Mouse (Mus musculus) liver, embryonic 14.5 days (tissue): ENCODE measurements around the gene Kcna10.

Source experiments
- CTCF ChIP-seq: IDR thresholded peaks from 2 replicates; pipeline ENCODE4 v1.5.1; 2016; ENCODE audit warnings: antibody characterized with exemption, low read depth, control low read depth
- EP300 ChIP-seq: IDR thresholded peaks from 2 replicates; pipeline ENCODE4 v1.6.1; 2016; ENCODE audit warnings: antibody characterized with exemption, low read depth

DNA sequence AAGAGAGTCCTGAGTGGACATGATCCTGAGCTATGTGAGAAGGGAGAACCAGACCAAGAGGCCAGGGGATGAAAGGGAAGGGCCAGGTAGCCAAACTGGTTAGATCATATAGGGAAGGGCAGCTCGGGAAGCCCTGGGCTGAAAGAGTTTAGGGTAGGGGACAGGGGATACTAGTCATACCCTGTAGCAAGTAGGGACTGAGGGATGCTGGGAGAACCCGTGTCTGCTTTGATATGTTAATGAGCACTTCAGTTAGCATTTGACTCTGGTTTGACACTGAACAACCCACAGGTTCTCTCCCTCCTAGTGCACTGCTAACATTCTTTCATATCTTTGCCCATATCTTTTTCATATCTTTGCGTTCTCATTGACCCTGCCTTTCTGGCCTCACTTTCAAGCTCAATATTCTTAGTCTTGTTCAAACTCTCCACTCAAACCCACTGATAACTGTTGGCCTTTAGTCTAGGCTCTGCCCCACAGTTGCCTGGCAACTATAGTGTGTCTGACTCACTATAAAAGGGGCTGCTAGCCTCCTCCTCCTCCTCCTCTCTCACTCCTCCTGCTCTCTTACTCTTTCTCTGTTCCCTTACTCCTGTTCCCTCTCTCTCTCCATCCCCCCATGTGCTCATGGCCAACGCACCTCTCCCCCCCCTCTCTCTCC is 23.8 kb downstream of the Kcna10 start:
- TF ChIP-seq EP300 (no peak), CTCF (no peak)
